Mouse (Mus musculus) intestine, embryonic 16.5 days (tissue): ENCODE results near the gene Dscaml1. TPM values are rescaled to one million over a fixed set of nuclear protein-coding genes. Genes with fewer than 3 reads are reported as not detected.

Experiments used
- ATAC-seq: fragments of 200-750 bp; cut with Nextera tagmentation; 2 replicates; pipeline ENCODE4 v1.8.0; 2017; ENCODE audit warnings: moderate TSS enrichment, moderate library complexity
- H3K27ac ChIP-seq: fragments of 300-500 bp; sonication (generic); 2 replicates; pipeline ENCODE4 v1.5.1; 2014; ENCODE audit warnings: mild to moderate bottlenecking, low read length
- H3K27me3 ChIP-seq: fragments of 300-500 bp; sonication (generic); replicated peaks from 2 replicates; pipeline ENCODE4 v1.6.1; 2014; ENCODE audit warnings: low read length, control low read depth, mixed read lengths; ENCODE audit not compliant: control insufficient read depth, insufficient read depth
- H3K36me3 ChIP-seq: fragments of 300-500 bp; sonication (generic); 2 replicates; pipeline ENCODE4 v1.6.1; 2014; ENCODE audit warnings: low read length, control low read depth; ENCODE audit not compliant: control insufficient read depth, insufficient read depth
- H3K4me1 ChIP-seq: fragments of 300-500 bp; sonication (generic); 2 replicates; pipeline ENCODE4 v1.6.1; 2014; ENCODE audit warnings: low read length, control low read depth, mixed read lengths; ENCODE audit not compliant: control insufficient read depth, insufficient read depth
- H3K4me2 ChIP-seq: fragments of 300-500 bp; sonication (generic); 2 replicates; pipeline ENCODE4 v1.6.1; 2014; ENCODE audit warnings: low read depth, low read length, control low read depth
- H3K4me3 ChIP-seq: fragments of 300-500 bp; sonication (generic); 2 replicates; pipeline ENCODE4 v1.5.1; 2014; ENCODE audit warnings: mild to moderate bottlenecking, low read length
- H3K9ac ChIP-seq: fragments of 300-500 bp; sonication (generic); 2 replicates; pipeline ENCODE4 v1.6.1; 2014; ENCODE audit warnings: low read depth, low read length
- H3K9me3 ChIP-seq: fragments of 300-500 bp; sonication (generic); 2 replicates; pipeline ENCODE4 v1.6.1; 2016; ENCODE audit warnings: low read length, control low read depth; ENCODE audit not compliant: control insufficient read depth
- WGBS: fragments of 180-500 bp; shearing (Covaris S2); extraction: QIAGEN DNeasy Blood & Tissue Kit; methylation state at CpG from one replicate; pipeline ENCODE4 v1.1.7; 2014; 5-methylcytosine and 5-hydroxymethylcytosine counted together
- polyA plus RNA-seq: library from polyadenylated mRNA; unstranded; fragments of >200 nt; fragmentation: Nextera tagmentation; extraction: Ambion mirVana; gene quantifications from 2 replicates; pipeline ENCODE4 v1.2.1, GENCODE M21; 2015

Gene Dscaml1
- polyA plus RNA-seq, 1 experiment from 2014 or later = 0.33 TPM

DNA sequence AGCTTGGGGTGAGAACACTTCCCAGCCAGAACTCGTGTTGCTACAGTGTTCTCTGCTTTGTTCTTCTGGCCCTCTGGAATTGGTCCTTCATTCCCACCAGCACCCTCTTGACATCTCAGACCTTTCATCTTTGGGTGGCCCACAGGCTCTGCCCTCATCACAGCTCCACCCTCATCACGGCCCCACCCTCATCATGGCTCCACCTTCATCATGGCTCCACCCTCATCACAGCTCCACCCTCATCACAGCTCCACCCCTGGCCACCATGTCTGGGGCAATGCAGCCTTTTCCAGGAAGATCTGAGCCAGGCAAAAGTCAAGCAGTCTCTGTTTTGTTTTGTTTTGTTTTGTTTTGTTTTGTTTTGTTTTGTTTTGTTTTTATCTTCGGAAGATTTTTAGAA is 289.0 kb downstream of the Dscaml1 start:
- Histone ChIP-seq H3K9me3 (no peaks in the 10 kb centered on the region), H3K36me3 (no peaks in the 10 kb centered on the region)
- 62% methylated on average over 3 of the region's 3 CpGs for WGBS

DNA sequence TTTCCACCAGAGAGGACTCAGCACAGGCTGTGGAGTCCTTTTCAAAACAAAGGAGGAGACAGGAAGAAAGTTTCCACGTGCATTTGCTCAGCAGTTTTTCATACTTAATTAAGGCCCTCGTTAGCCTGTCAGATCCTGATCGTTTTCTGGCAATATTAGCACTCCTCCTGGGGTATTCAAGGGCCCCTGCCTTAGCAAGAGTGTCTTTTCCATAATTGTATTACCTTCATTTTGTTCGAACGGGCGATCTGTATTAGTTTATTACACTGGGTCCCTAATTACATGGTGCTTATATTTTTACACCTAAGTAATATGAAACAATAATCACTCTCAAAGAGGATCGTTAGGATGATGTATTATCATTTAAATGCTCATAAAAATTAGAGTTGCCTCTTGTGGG is 293.6 kb downstream of the Dscaml1 start:
- no peak overlapping the region for H3K4me3 ChIP-seq
- no peaks in the 10 kb centered on the region for H3K9me3 ChIP-seq
- 67% methylated on average over 7 of the region's 7 CpGs for WGBS
- H3K4me1 ChIP-seq = no peaks in the 10 kb centered on the region
- H3K27me3 ChIP-seq = no peaks in the 10 kb centered on the region
- no peak overlapping the region for H3K4me2 ChIP-seq
- no peak overlapping the region for H3K27ac ChIP-seq
- no peak overlapping the region for H3K9ac ChIP-seq
- no peaks in the 10 kb centered on the region for H3K36me3 ChIP-seq
- no peak for ATAC-seq

More for the DNA sequence above, 289.0 kb downstream of the Dscaml1 start:
- no peaks in the 10 kb centered on the region for H3K27me3 ChIP-seq
- no peak overlapping the region for H3K4me3 ChIP-seq
- H3K27ac ChIP-seq = no peak overlapping the region
- H3K4me1 ChIP-seq = no peaks in the 10 kb centered on the region
- no peak for ATAC-seq
- no peak overlapping the region for H3K9ac ChIP-seq
- H3K4me2 ChIP-seq = no peak overlapping the region

DNA sequence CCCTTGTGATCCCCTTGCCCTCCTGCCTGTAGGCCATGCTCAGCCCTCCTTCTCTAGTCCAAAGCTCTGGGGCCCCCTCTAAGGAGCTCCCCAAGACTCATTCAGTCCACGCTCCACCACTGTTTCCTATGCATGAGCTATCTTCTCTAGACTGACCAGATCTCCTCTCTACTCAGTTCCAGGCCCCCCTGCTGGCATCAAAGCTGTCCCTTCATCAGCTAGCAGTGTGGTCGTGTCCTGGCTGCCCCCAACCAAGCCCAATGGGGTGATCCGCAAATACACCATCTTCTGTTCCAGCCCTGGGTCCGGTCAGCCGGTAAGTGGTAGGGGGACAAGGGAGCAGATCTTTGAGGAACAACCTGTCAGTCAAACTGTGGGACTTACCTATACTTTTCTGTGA is 305.4 kb downstream of the Dscaml1 start:
- no peak overlapping the region for H3K4me3 ChIP-seq
- 82% methylated on average over 5 of the region's 5 CpGs for WGBS

DNA sequence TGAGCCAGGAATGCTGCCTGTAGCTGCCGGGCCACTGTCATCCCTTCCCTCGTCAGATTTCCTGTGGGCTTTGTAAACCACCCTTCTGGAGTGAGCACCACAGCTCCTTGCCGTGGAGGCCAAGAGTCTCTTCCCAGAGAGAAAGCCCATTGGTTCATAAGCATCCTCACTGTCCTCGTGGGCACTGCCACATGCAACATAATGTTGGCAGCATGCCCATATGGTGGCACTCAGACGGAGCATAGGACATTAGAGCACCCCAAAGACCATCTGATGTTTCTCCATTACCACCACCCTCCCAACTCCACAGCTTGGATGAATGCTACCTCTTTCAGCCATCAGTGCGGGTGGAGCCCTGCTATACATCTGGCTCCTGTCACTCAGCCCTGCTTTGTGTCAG is 306.8 kb downstream of the Dscaml1 start:
- Histone ChIP-seq H3K9ac (no peak overlapping the region), H3K4me1 (no peaks in the 10 kb centered on the region), H3K36me3 (no peaks in the 10 kb centered on the region), H3K27me3 (no peaks in the 10 kb centered on the region), H3K9me3 (no peaks in the 10 kb centered on the region), H3K4me3 (no peak overlapping the region), H3K4me2 (no peak overlapping the region), H3K27ac (no peak overlapping the region)
- 63% methylated on average over 6 of the region's 6 CpGs for WGBS
- no peak for ATAC-seq

More for the DNA sequence above, 305.4 kb downstream of the Dscaml1 start:
- Histone ChIP-seq H3K4me2 (no peak overlapping the region), H3K9ac (no peak overlapping the region), H3K27me3 (no peaks in the 10 kb centered on the region), H3K27ac (no peak overlapping the region), H3K36me3 (no peaks in the 10 kb centered on the region), H3K9me3 (no peaks in the 10 kb centered on the region), H3K4me1 (no peaks in the 10 kb centered on the region)
- ATAC-seq = no peak

DNA sequence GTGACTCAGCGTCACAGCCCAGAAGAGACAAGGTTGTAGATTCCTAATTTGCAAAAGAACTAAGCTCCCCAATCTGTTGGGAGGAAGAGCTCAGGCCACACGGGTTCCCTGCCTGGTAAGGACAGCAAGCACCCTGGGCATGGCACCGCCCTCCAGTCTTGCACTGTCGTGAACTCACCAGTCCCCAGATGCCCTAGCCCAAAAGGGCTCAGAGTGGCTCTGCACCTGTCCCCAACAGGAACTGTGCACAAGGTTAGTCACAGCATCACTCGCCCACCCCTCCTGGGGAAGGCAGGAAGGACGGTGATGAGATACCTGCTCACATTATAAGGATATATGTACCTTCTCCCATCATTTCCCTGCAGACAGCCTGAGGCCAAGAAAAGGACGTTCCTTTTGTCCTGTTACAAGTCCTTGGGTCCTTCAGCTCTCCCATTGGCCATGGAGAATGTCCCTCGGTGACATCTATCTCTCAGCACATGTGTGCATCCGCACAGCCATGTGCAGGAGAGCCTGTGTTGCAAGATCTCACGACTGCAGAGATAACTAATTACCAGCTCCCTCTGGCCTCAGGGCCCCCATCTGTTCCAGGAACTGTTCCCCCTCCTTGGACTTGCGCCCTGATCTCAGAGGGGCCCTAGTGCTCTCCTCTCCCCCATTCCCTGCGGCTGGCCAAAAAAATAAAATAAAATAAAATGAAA is 312.7 kb downstream of the Dscaml1 start:
- no peak for ATAC-seq
- H3K4me3 ChIP-seq = no peak overlapping the region
- H3K9me3 ChIP-seq = no peaks in the 10 kb centered on the region
- H3K27me3 ChIP-seq = no peaks in the 10 kb centered on the region; the same call in 1 of the 2 replicates
- H3K4me1 ChIP-seq = no peaks in the 10 kb centered on the region
- H3K27ac ChIP-seq = no peak overlapping the region
- H3K9ac ChIP-seq = no peak overlapping the region
- no peak overlapping the region for H3K4me2 ChIP-seq
- 67% methylated on average over 12 of the region's 12 CpGs for WGBS
- no peaks in the 10 kb centered on the region for H3K36me3 ChIP-seq

DNA sequence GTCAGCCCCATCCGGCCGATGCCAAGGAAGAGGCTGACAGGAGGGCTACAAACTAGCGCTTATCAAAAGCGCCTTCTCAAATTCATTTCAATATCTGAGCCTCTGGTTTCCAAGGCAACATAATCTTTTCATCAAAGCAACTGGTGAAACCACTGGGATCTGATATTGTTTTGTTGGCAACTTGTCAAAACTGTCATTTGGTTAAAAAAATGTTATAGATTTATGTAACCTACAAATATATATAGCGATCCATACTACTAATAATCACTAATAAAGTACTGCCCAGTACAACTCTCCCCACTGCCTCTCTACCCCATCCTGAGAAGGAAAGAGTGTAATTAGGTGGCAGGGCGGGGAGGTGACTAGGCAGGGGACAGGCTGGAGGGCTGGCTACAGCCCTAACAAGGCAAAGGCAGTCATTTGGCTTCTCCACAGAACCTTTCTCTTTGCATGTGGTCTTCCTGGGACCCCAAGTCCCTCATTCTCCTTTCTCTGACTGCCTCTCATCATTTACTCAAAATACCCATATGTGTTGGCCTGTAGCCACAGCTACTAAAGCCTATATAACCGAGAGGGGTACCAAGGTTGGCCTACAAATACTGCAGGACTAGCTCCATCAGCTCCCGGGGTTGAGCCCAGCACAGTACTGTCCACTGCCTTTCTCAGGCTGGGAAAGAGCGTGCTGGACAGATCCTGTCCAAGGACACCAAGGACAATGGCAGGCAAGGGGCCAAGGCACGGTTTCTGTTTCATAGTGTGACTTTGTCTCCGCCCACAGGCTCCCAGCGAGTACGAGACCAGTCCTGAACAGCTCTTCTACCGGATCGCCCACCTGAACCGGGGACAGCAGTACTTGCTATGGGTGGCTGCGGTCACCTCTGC is 313.5 kb downstream of the Dscaml1 start:
- no peak overlapping the region for H3K27ac ChIP-seq
- H3K9ac ChIP-seq = no peak overlapping the region
- no peaks in the 10 kb centered on the region; the same call in 1 of the 2 replicates for H3K27me3 ChIP-seq
- no peaks in the 10 kb centered on the region for H3K36me3 ChIP-seq
- H3K4me1 ChIP-seq = no peaks in the 10 kb centered on the region
- ATAC-seq = no peak
- H3K4me2 ChIP-seq = no peak overlapping the region
- 72% methylated on average over 17 of the region's 17 CpGs for WGBS
- H3K9me3 ChIP-seq = no peaks in the 10 kb centered on the region
- no peak overlapping the region for H3K4me3 ChIP-seq

DNA sequence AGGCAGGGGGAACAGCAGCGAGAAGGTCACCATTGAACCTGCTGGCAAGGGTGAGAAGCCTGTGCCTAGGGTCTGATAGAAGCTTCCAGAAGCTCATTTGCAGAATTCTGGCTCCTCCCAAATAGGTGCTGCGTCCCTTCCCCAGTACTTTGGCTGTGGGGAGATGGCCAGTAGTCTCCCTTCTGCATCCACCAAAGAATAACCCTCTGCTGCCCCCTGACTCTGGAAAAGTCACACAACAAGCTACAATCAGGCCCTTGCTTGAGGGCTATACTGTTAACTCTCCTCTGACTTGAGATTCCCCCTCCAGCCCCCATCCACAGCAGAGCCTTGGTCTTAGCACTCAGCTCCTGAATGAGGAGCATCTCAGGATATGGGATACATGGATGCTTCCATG is 314.2 kb downstream of the Dscaml1 start:
- Histone ChIP-seq H3K36me3 (no peaks in the 10 kb centered on the region), H3K27me3 (no peaks in the 10 kb centered on the region; the same call in 1 of the 2 replicates), H3K27ac (no peak overlapping the region), H3K4me2 (no peak overlapping the region), H3K9me3 (no peaks in the 10 kb centered on the region), H3K9ac (no peak overlapping the region), H3K4me1 (no peaks in the 10 kb centered on the region), H3K4me3 (no peak overlapping the region)
- ATAC-seq = no peak
- 54% methylated on average over 2 of the region's 2 CpGs for WGBS

DNA sequence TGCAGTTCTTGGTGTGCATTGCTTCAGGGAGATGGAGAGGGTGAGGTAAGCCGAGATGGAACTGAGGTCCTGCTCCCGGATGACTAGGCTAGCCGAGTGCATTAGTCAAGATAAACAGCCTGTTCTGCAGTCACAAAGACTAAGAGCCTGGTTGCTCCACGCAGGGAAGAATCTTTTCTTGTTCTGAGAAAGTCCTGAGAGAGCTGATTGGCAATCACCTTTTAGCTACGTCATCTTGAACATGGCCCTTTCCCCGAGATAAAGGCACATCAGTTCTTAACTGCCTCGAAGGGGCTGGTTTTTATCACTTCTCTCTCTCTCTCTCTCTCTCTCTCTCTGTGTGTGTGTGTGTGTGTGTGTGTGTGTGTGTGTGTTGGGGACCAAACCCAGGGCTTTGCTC is 319.0 kb downstream of the Dscaml1 start:
- no peak overlapping the region for H3K4me2 ChIP-seq
- no peak overlapping the region for H3K27ac ChIP-seq
- no peak for ATAC-seq
- H3K4me3 ChIP-seq = no peak overlapping the region
- no peak overlapping the region for H3K9ac ChIP-seq
- no peaks in the 10 kb centered on the region; the same call in 1 of the 2 replicates for H3K27me3 ChIP-seq
- H3K36me3 ChIP-seq = no peaks in the 10 kb centered on the region
- H3K9me3 ChIP-seq = no peaks in the 10 kb centered on the region
- H3K4me1 ChIP-seq = no peaks in the 10 kb centered on the region
- 20% methylated on average over 7 of the region's 7 CpGs for WGBS

DNA sequence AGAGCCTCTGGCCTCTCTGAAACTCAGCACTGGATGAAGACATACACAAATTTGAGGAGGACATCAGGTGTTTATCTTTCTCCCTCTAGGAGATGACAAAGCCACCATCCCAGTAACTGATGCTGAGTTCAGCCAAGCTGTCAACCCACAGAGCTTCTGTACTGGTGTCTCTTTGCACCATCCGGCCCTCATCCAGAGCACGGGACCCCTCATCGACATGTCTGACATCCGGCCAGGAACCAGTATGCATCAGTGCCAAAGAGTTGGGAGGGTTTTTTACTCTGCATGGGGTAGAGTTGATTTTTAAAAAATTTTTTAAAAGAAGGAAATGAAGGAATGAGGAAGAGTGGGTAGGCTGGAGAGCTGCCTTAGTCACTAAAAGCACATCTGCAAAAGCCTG is 323.5 kb downstream of the Dscaml1 start:
- no peaks in the 10 kb centered on the region for H3K4me1 ChIP-seq
- H3K9ac ChIP-seq = no peak overlapping the region
- 90% methylated on average over 4 of the region's 4 CpGs for WGBS
- no peaks in the 10 kb centered on the region for H3K27me3 ChIP-seq
- no peak for ATAC-seq
- no peak overlapping the region for H3K4me3 ChIP-seq
- no peaks in the 10 kb centered on the region for H3K36me3 ChIP-seq
- no peak overlapping the region for H3K27ac ChIP-seq
- H3K9me3 ChIP-seq = no peaks in the 10 kb centered on the region
- H3K4me2 ChIP-seq = no peak overlapping the region
